Mouse (Mus musculus): Measurements from ENCODE around the gene Ddx46.

Ddx46 gene

DNA sequence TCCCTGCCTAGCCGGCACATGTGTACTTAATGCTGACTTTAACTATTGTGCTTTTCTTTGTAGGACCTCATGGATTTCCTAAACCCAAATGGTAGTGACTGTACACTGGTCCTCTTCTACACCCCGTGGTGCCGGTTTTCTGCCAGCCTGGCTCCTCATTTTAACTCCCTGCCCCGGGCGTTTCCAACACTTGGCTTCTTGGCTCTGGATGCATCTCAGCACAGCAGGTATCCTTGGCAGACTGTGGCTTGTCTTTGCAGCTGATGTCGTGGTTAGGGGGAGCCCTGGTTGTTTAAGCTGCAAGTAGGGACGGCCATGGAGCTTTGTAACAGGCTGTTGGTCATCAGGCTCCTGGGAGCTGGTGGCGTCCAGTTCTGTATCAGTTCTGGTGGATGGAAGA, 86.7 kb downstream of the Ddx46 start:
- DNase-seq (ENCODE audit: low spot score in 2 of 2): no peak

GRCm38 (mm10) chr13:55721995-55722394, 87.2 kb downstream of the Ddx46 start:
- no peak for DNase-seq (ENCODE audit: low spot score in 2 of 2)

GRCm38 (mm10) chr13:55726598-55727119, 91.8 kb downstream of the Ddx46 start:
- DNase-seq (ENCODE audit: low spot score in 2 of 2): no peak

GRCm38 (mm10) chr13:55727120-55727838, 92.5 kb downstream of the Ddx46 start, which contains the start of gene Pcbd2:
Gene Pcbd2 (plus strand): TSS chr13:55727368.
- peak; percentile 86 to 93 for DNase-seq (ENCODE audit: low spot score in 2 of 2)

GRCm38 (mm10) chr13:55727839-55728238, 93.0 kb downstream of the Ddx46 start:
- DNase-seq (ENCODE audit: low spot score in 2 of 2): peak; percentile 71 to 76

GRCm38 (mm10) chr13:55730716-55731115, 95.9 kb downstream of the Ddx46 start:
- no peak for DNase-seq (ENCODE audit: low spot score in 2 of 2)

Data from spleen, postnatal 10 days (tissue).